Mouse (Mus musculus) intestine, postnatal 0 days (tissue): ENCODE results near the gene Tmem63a. TPM values are rescaled to one million over a fixed set of nuclear protein-coding genes. Genes with fewer than 3 reads are reported as not detected.
"Not testable (repeated sequence)": the region's sequence is repeated elsewhere in the genome, so short reads cannot be mapped to it uniquely, and the experiment has no call there.

ENCODE experiments used
- ATAC-seq: fragments of 200-750 bp; cut with Nextera tagmentation; 2 replicates; pipeline ENCODE4 v1.8.0; 2017; ENCODE audit warnings: mild to moderate bottlenecking, moderate TSS enrichment, moderate library complexity
- H3K27ac ChIP-seq: fragments of 300-500 bp; sonication (generic); 2 replicates; pipeline ENCODE4 v1.5.1; 2014; ENCODE audit warnings: mild to moderate bottlenecking, low read depth, low read length, moderate library complexity
- H3K27me3 ChIP-seq: fragments of 300-500 bp; sonication (generic); replicated peaks from 2 replicates; pipeline ENCODE4 v1.6.1; 2014; ENCODE audit warnings: low read length, mixed read lengths; ENCODE audit not compliant: control insufficient read depth, insufficient read depth
- H3K36me3 ChIP-seq: fragments of 300-500 bp; sonication (generic); 2 replicates; pipeline ENCODE4 v1.6.1; 2014; ENCODE audit warnings: mild to moderate bottlenecking, moderate library complexity; ENCODE audit not compliant: control insufficient read depth, insufficient read depth
- H3K4me1 ChIP-seq: fragments of 300-500 bp; sonication (generic); replicated peaks from 2 replicates; pipeline ENCODE4 v1.6.1; 2014; ENCODE audit warnings: antibody characterized with exemption, low read length, mixed read lengths; ENCODE audit not compliant: control insufficient read depth, insufficient read depth
- H3K4me2 ChIP-seq: fragments of 300-500 bp; sonication (generic); replicated peaks from 2 replicates; pipeline ENCODE4 v1.6.1; 2014; ENCODE audit warnings: low read depth, mild to moderate bottlenecking, moderate library complexity
- H3K4me3 ChIP-seq: fragments of 300-500 bp; sonication (generic); 2 replicates; pipeline ENCODE4 v1.5.1; 2014; ENCODE audit warnings: low read depth, low read length
- H3K9ac ChIP-seq: fragments of 300-500 bp; sonication (generic); 2 replicates; pipeline ENCODE4 v1.6.1; 2014; ENCODE audit warnings: mild to moderate bottlenecking, low read depth, low read length
- H3K9me3 ChIP-seq: fragments of 300-500 bp; sonication (generic); 2 replicates; pipeline ENCODE4 v1.6.1; 2016; ENCODE audit warnings: mixed run types; ENCODE audit not compliant: control insufficient read depth
- CTCF ChIP-seq: sonication (generic); IDR thresholded peaks from 2 replicates; pipeline ENCODE4 v1.5.1; 2016; ENCODE audit warnings: low read depth, mild to moderate bottlenecking, control low read depth, antibody characterized with exemption, moderate library complexity
- WGBS: fragments of 180-500 bp; shearing (Covaris S2); extraction: QIAGEN DNeasy Blood & Tissue Kit; methylation state at CpG from one replicate; pipeline ENCODE4 v1.1.7; 2014; 5-methylcytosine and 5-hydroxymethylcytosine counted together
- polyA plus RNA-seq: library from polyadenylated mRNA; unstranded; fragments of >200 nt; fragmentation: Nextera tagmentation; extraction: Ambion mirVana; gene quantifications from 2 replicates; pipeline ENCODE4 v1.2.1, GENCODE M21; 2015

Tmem63a gene
- polyA plus RNA-seq, 1 experiment from 2014 or later: 9.5 TPM

- WGBS: 65% methylated on average over 4 of the region's 4 CpGs
- peak; percentile 90 for TF ChIP-seq CTCF
- Histone ChIP-seq H3K4me1 (no peaks in the 10 kb centered on the region), H3K4me3 (no peak overlapping the region), H3K27ac (no peak overlapping the region), H3K36me3 (peaks cover 27% of the 10 kb centered on the region; the same call in 1 of the 2 replicates), H3K4me2 (no peak overlapping the region), H3K27me3 (no peaks in the 10 kb centered on the region), H3K9me3 (no peaks in the 10 kb centered on the region), H3K9ac (no peak overlapping the region)
- ATAC-seq: no peak
These were observed 34.1 kb downstream of the Tmem63a start for GRCm38 (mm10) chr1:180976110-180976679.

GRCm38 (mm10) chr1:180979484-180980251, 37.5 kb downstream of the Tmem63a start:
- 75% methylated on average over 24 of the region's 24 CpGs for WGBS
- ATAC-seq: no peak
- no peak overlapping the region for H3K9ac ChIP-seq

GRCm38 (mm10) chr1:180980464-180980863, 38.3 kb downstream of the Tmem63a start:
- Histone ChIP-seq H3K4me2 (no peak overlapping the region), H3K4me3 (no peak overlapping the region), H3K9ac (no peak overlapping the region), H3K27ac (no peak overlapping the region), H3K27me3 (no peaks in the 10 kb centered on the region), H3K4me1 (no peaks in the 10 kb centered on the region), H3K36me3 (no peaks in the 10 kb centered on the region), H3K9me3 (no peaks in the 10 kb centered on the region)
- no peak for ATAC-seq
- WGBS: 62% methylated on average over 2 of the region's 2 CpGs
- TF ChIP-seq CTCF: peak; percentile 63

More at GRCm38 (mm10) chr1:180979484-180980251, 37.5 kb downstream of the Tmem63a start:
- Histone ChIP-seq H3K9me3 (no peaks in the 10 kb centered on the region), H3K4me1 (no peaks in the 10 kb centered on the region), H3K27me3 (no peaks in the 10 kb centered on the region), H3K4me2 (no peak overlapping the region), H3K27ac (no peak overlapping the region), H3K36me3 (no peaks in the 10 kb centered on the region), H3K4me3 (no peak overlapping the region)
- TF ChIP-seq CTCF: no peak

- H3K9me3 ChIP-seq, H3K27me3 ChIP-seq, H3K4me3 ChIP-seq, H3K4me2 ChIP-seq, H3K36me3 ChIP-seq, H3K9ac ChIP-seq, H3K4me1 ChIP-seq, H3K27ac ChIP-seq: not testable (repeated sequence)
- 59% methylated on average over 7 of the region's 7 CpGs for WGBS
- ATAC-seq: peak; percentile 92
These were observed 39.3 kb downstream of the Tmem63a start for GRCm38 (mm10) chr1:180981298-180982046.

GRCm38 (mm10) chr1:180986701-180987100, 44.6 kb downstream of the Tmem63a start:
- no peak overlapping the region for H3K4me2 ChIP-seq
- H3K9me3 ChIP-seq: no peaks in the 10 kb centered on the region
- no peaks in the 10 kb centered on the region for H3K4me1 ChIP-seq
- H3K27ac ChIP-seq: no peak overlapping the region
- peak; percentile 33 for TF ChIP-seq CTCF
- H3K36me3 ChIP-seq: no peaks in the 10 kb centered on the region
- H3K9ac ChIP-seq: no peak overlapping the region
- H3K4me3 ChIP-seq: no peak overlapping the region
- H3K27me3 ChIP-seq: no peaks in the 10 kb centered on the region
- no peak for ATAC-seq
- WGBS: 91% methylated on average over 8 of the region's 8 CpGs

GRCm38 (mm10) chr1:180987759-180988158, 45.6 kb downstream of the Tmem63a start:
- no peak overlapping the region for H3K4me2 ChIP-seq
- ATAC-seq: 0 out of 2 replicates have a peak, but pooled peaks have one; percentile 34
- peak; percentile 97 for TF ChIP-seq CTCF
- no peaks in the 10 kb centered on the region for H3K4me1 ChIP-seq
- H3K9me3 ChIP-seq: no peaks in the 10 kb centered on the region
- H3K4me3 ChIP-seq: no peak overlapping the region
- H3K9ac ChIP-seq: no peak overlapping the region
- no peaks in the 10 kb centered on the region for H3K36me3 ChIP-seq
- no peaks in the 10 kb centered on the region for H3K27me3 ChIP-seq
- 3% methylated on average over 9 of the region's 9 CpGs for WGBS
- no peak overlapping the region for H3K27ac ChIP-seq
